Mouse (Mus musculus): ENCODE results near the gene Cx3cr1. TPM values are rescaled to one million over a fixed set of nuclear protein-coding genes. Genes with fewer than 3 reads are reported as not detected.

Cx3cr1 gene
- polyA plus RNA-seq, 1 experiment from 2014 or later = 7.5 TPM

GRCm38 (mm10) chr9:119852347-119853030 is 217.2 kb downstream of the Cx3cr1 start:
- 78% methylated on average over 10 of the region's 10 CpGs for WGBS
- H3K9me3 ChIP-seq (ENCODE audit: control insufficient read depth, low read length) = peaks cover 6% of the 10 kb centered on the region
- H3K36me3 ChIP-seq (ENCODE audit: control insufficient read depth, insufficient read depth, low read length) = no peaks in the 10 kb centered on the region
- H3K4me3 ChIP-seq (ENCODE audit: control insufficient read depth in 1 of 2, insufficient read depth in 1 of 2, low read depth in 1 of 2, low read length in 2 of 2) = no peak overlapping the region
- no peak overlapping the region for H3K27ac ChIP-seq (replicated peaks in 1 of 2; ENCODE audit: control insufficient read depth in 1 of 2, insufficient read depth in 1 of 2, low read depth in 2 of 2, low read length in 2 of 2)
- H3K4me2 ChIP-seq (ENCODE audit: low read length) = no peak overlapping the region
- no peak overlapping the region for H3K9ac ChIP-seq (ENCODE audit: low read length)
- no peaks in the 10 kb centered on the region for H3K4me1 ChIP-seq (ENCODE audit: control insufficient read depth in 2 of 2, insufficient read depth in 2 of 2, low read length in 2 of 2)
- ATAC-seq (ENCODE audit: insufficient number of reproducible peaks, insufficient read depth, low FRiP score, low read depth) = no peak
- no peaks in the 10 kb centered on the region for H3K27me3 ChIP-seq (ENCODE audit: control insufficient read depth, insufficient read depth, low read length)

Other genes starting within 250 kb of the Cx3cr1 start
- gene Scn11a, start 244.4 kb downstream of the Cx3cr1 start, polyA plus RNA-seq (2014; fragmentation: Nextera tagmentation; extraction: Ambion mirVana) = 0.11 TPM in 1 of 2 replicates, not detected in the other
- gene Wdr48, start 175.0 kb downstream of the Cx3cr1 start, polyA plus RNA-seq (2014; fragmentation: Nextera tagmentation; extraction: Ambion mirVana) = 36.1 and 38.9 TPM in 2 replicates
- gene Gorasp1, start 132.3 kb downstream of the Cx3cr1 start, polyA plus RNA-seq (2014; fragmentation: Nextera tagmentation; extraction: Ambion mirVana) = 19.5 and 23.2 TPM in 2 replicates
- gene Ttc21a, start 132.3 kb downstream of the Cx3cr1 start, polyA plus RNA-seq (2014; fragmentation: Nextera tagmentation; extraction: Ambion mirVana) = 0.07 and 0.49 TPM in 2 replicates
- gene Csrnp1, start 85.2 kb downstream of the Cx3cr1 start, polyA plus RNA-seq (2014; fragmentation: Nextera tagmentation; extraction: Ambion mirVana) = 1.7 and 3.2 TPM in 2 replicates
- gene Xirp1, start 46.3 kb downstream of the Cx3cr1 start, polyA plus RNA-seq (2014; fragmentation: Nextera tagmentation; extraction: Ambion mirVana) = 57.1 and 59.9 TPM in 2 replicates
- 0.18 TPM in 1 of 2 replicates, not detected in the other for gene Ccr8, start 22.2 kb upstream of the Cx3cr1 start, polyA plus RNA-seq (2014; fragmentation: Nextera tagmentation; extraction: Ambion mirVana)
- gene Slc25a38, start 40.5 kb upstream of the Cx3cr1 start, polyA plus RNA-seq (2014; fragmentation: Nextera tagmentation; extraction: Ambion mirVana) = 15.9 and 19.5 TPM in 2 replicates
- 1,085 and 1,200 TPM in 2 replicates for gene Rpsa, start 57.8 kb upstream of the Cx3cr1 start, polyA plus RNA-seq (2014; fragmentation: Nextera tagmentation; extraction: Ambion mirVana)
- gene Mobp, start 79.8 kb upstream of the Cx3cr1 start, polyA plus RNA-seq (2014; fragmentation: Nextera tagmentation; extraction: Ambion mirVana) = not detected in 2 replicates
- gene Myrip, start 231.6 kb upstream of the Cx3cr1 start, polyA plus RNA-seq (2014; fragmentation: Nextera tagmentation; extraction: Ambion mirVana) = 0.39 and 0.46 TPM in 2 replicates